Mouse (Mus musculus) stomach, embryonic 14.5 days (tissue): ENCODE measurements around the gene Rnf217. TPM values are rescaled to one million over a fixed set of nuclear protein-coding genes. Genes with fewer than 3 reads are reported as not detected.

ENCODE experiments used
- ATAC-seq: fragments of 200-750 bp; cut with Nextera tagmentation; 2 replicates; pipeline ENCODE4 v1.8.0; 2017; ENCODE audit warnings: low read depth, moderate TSS enrichment; ENCODE audit not compliant: insufficient number of reproducible peaks, insufficient read depth, low FRiP score
- H3K27ac ChIP-seq: fragments of 300-500 bp; sonication (generic); 2 replicates; pipeline ENCODE4 v1.5.1; 2014; ENCODE audit warnings: mild to moderate bottlenecking, low read length, moderate library complexity, mixed read lengths
- H3K27me3 ChIP-seq: fragments of 300-500 bp; sonication (generic); 2 replicates; pipeline ENCODE4 v1.6.1; 2014; ENCODE audit warnings: low read length, control low read depth, mixed read lengths; ENCODE audit not compliant: control insufficient read depth, insufficient read depth
- H3K36me3 ChIP-seq: fragments of 300-500 bp; sonication (generic); 2 replicates; pipeline ENCODE4 v1.6.1; 2014; ENCODE audit warnings: mild to moderate bottlenecking, control low read depth, low read length, moderate library complexity, mixed read lengths; ENCODE audit not compliant: control insufficient read depth, insufficient read depth
- H3K4me1 ChIP-seq: fragments of 300-500 bp; sonication (generic); 2 replicates; pipeline ENCODE4 v1.6.1; 2014; ENCODE audit warnings: low read length, control low read depth, mixed read lengths; ENCODE audit not compliant: control insufficient read depth, insufficient read depth
- H3K4me2 ChIP-seq: fragments of 300-500 bp; sonication (generic); replicated peaks from 2 replicates; pipeline ENCODE4 v1.6.1; 2014; ENCODE audit warnings: low read depth, low read length, control low read depth
- H3K4me3 ChIP-seq: fragments of 300-500 bp; sonication (generic); 2 replicates; pipeline ENCODE4 v1.5.1; 2014; ENCODE audit warnings: low read depth, low read length, control low read depth
- H3K9ac ChIP-seq: fragments of 300-500 bp; sonication (generic); replicated peaks from 2 replicates; pipeline ENCODE4 v1.6.1; 2014; ENCODE audit warnings: low read depth, mild to moderate bottlenecking, control low read depth, low read length, moderate library complexity, mixed read lengths
- H3K9me3 ChIP-seq: fragments of 300-500 bp; sonication (generic); 2 replicates; pipeline ENCODE4 v1.6.1; 2016; ENCODE audit warnings: low read depth, low read length, control low read depth; ENCODE audit not compliant: control insufficient read depth
- WGBS: fragments of 180-500 bp; shearing (Covaris S2); extraction: QIAGEN DNeasy Blood & Tissue Kit; methylation state at CpG from one replicate; pipeline ENCODE4 v1.1.7; 2014; 5-methylcytosine and 5-hydroxymethylcytosine counted together
- polyA plus RNA-seq: library from polyadenylated mRNA; unstranded; fragments of >200 nt; fragmentation: Nextera tagmentation; extraction: Ambion mirVana; gene quantifications from 2 replicates; pipeline ENCODE4 v1.2.1, GENCODE M21; 2014

Gene Rnf217
- polyA plus RNA-seq, 1 experiment from 2014 or later, result 3.5 TPM

- no peak overlapping the region for H3K4me2 ChIP-seq
- 76% methylated on average over 1 of the region's 1 CpGs for WGBS
Measured at GRCm38 (mm10) chr10:31456806-31457205, 152.2 kb downstream of the Rnf217 start.

GRCm38 (mm10) chr10:31447083-31447482, 161.9 kb downstream of the Rnf217 start:
- Histone ChIP-seq H3K4me1 (no peaks in the 10 kb centered on the region), H3K36me3 (no peaks in the 10 kb centered on the region), H3K9me3 (no peaks in the 10 kb centered on the region), H3K9ac (no peak overlapping the region), H3K4me3 (no peak overlapping the region), H3K27ac (no peak overlapping the region), H3K4me2 (no peak overlapping the region), H3K27me3 (no peaks in the 10 kb centered on the region)
- 9% methylated on average over 1 of the region's 1 CpGs for WGBS
- ATAC-seq, result no peak

More at GRCm38 (mm10) chr10:31456806-31457205, 152.2 kb downstream of the Rnf217 start:
- H3K4me3 ChIP-seq, result no peak overlapping the region
- no peak overlapping the region for H3K9ac ChIP-seq
- ATAC-seq, result no peak
- H3K27ac ChIP-seq, result no peak overlapping the region
- no peaks in the 10 kb centered on the region for H3K27me3 ChIP-seq
- no peaks in the 10 kb centered on the region for H3K36me3 ChIP-seq
- H3K9me3 ChIP-seq, result no peaks in the 10 kb centered on the region
- no peaks in the 10 kb centered on the region for H3K4me1 ChIP-seq

GRCm38 (mm10) chr10:31445291-31446124, 163.5 kb downstream of the Rnf217 start, which contains the start of gene Tpd52l1:
TSS of gene Tpd52l1 (minus strand) at chr10:31445958.
- Histone ChIP-seq H3K9me3 (no peaks in the 10 kb centered on the region), H3K27me3 (no peaks in the 10 kb centered on the region), H3K9ac (peak within 1 kb of the TSS; percentile 46), H3K4me1 (no peaks in the 10 kb centered on the region), H3K4me3 (peak within 1 kb of the TSS; percentile 53), H3K36me3 (no peaks in the 10 kb centered on the region), H3K4me2 (peak within 1 kb of the TSS; percentile 80), H3K27ac (no peak within 1 kb of the TSS; the same call in 1 of the 2 replicates)
- peak; percentile 94 for ATAC-seq
- 1% methylated on average over 59 of the region's 59 CpGs for WGBS

- ATAC-seq, result no peak
- no peaks in the 10 kb centered on the region for H3K27me3 ChIP-seq
- H3K27ac ChIP-seq, result no peak overlapping the region
- no peaks in the 10 kb centered on the region for H3K4me1 ChIP-seq
- no peaks in the 10 kb centered on the region for H3K36me3 ChIP-seq
- H3K9me3 ChIP-seq, result no peaks in the 10 kb centered on the region
- H3K9ac ChIP-seq, result no peak overlapping the region
- WGBS, result 91% methylated on average over 7 of the region's 7 CpGs
- no peak overlapping the region for H3K4me2 ChIP-seq
- no peak overlapping the region for H3K4me3 ChIP-seq
Measured at GRCm38 (mm10) chr10:31444206-31444605, 164.8 kb downstream of the Rnf217 start.

Other genes with a start within 250 kb of the Rnf217 start
- gene Tpd52l1, start 163.2 kb downstream of the Rnf217 start, polyA plus RNA-seq, result 23.3 and 25.3 TPM in 2 replicates